Mouse (Mus musculus) liver, postnatal 0 days (tissue): Measurements from ENCODE around the gene Aff3.

Experiments used
- CTCF ChIP-seq: sonication (generic); IDR thresholded peaks from 2 replicates; pipeline ENCODE4 v1.5.1; 2016; ENCODE audit warnings: antibody characterized with exemption, low read depth
- EP300 ChIP-seq: IDR thresholded peaks from 2 replicates; pipeline ENCODE4 v1.6.1; 2016; ENCODE audit warnings: antibody characterized with exemption, low read depth, mild to moderate bottlenecking

DNA sequence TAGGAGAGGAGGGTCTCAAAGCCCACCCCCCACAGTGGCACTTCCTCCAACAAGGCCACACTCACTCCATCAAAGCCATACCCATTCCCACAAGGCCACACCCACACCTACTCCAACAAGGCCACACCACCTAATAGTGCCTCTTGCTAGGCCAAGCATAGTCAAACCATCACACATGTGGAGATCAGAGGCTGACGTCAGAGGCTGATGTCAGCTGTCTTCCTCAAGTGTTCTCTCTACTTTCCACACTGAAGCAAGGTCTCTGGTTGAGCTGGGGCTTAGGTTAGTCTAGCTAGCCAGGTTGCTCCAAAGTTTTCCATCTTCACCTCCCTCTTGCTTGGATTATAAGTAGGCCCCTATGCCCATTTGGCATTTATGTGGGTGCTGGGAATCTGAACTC is 856 bp upstream of the Aff3 start:
- TF ChIP-seq EP300, result no peak
- TF ChIP-seq CTCF, result no peak
